Mouse (Mus musculus) kidney, adult 2 months (tissue): ENCODE results near the gene Samd4b.
A peak's percentile ranks its signal among the peaks of the same experiment; 100 is the strongest.

Experiments used
- CTCF ChIP-seq: fragments of 200-500 bp; conservative IDR thresholded peaks from 2 replicates; pipeline ENCODE4 v1.5.1; 2011; ENCODE audit warnings: low read depth, mild to moderate bottlenecking, control low read depth, low read length, moderate library complexity, mixed read lengths; ENCODE audit not compliant: insufficient read depth, insufficient read length
- POLR2A ChIP-seq: fragments of 200-500 bp; IDR thresholded peaks from one replicate; pipeline ENCODE4 v1.6.1; 2011; ENCODE audit warnings: low read depth, low read length, control low read depth

DNA sequence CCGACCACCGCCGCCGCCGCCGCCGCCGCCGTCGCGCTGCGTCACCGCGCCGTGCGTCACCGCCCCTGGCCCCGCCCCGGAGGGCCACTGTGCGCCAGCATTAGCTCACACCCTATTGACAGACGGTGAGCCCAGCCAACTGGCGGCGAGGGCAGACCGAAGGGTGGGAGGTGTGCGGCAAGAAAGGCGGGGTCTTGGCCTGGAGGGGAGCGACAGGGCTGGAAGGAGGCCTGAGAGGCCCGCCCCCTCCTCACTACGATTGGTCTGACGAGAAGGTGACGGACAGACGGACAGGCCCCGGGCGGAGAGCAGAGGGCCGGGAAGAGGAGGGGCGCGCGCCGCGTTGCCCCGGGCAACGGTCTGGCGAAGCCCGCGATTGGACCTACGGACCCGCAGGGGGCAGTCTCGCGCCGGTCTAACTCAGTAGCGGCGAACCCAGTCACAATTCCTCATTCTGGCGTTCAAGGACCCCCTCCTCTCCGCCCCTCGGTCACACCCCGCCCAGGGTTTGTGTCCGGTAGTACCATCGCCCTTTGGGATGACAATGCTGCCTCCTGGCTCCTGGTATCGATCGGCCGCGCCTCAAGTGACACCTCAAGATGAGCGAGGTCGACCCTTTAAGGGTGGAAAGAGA, 161.6 kb downstream of the Samd4b start:
- TF ChIP-seq POLR2A (no peak), CTCF (peak; percentile 64)
